Mouse (Mus musculus): ENCODE data around the gene Pmp22. TPM values are rescaled to one million over a fixed set of nuclear protein-coding genes. Genes with fewer than 3 reads are reported as not detected.

The Pmp22 gene
- polyA plus RNA-seq, 1 experiment from 2014 or later, result 120 TPM

- 91% methylated on average over 2 of the region's 2 CpGs for WGBS
- DNase-seq (ENCODE audit: low spot score), result no peak
- ATAC-seq (replicated peaks; ENCODE audit: low FRiP score, low TSS enrichment, low read depth), result no peak
- no peak overlapping the region for H3K4me3 ChIP-seq (ENCODE audit: low read depth, low read length)
- H3K27ac ChIP-seq (ENCODE audit: low read depth), result no peak overlapping the region
- no peaks in the 10 kb centered on the region for H3K27me3 ChIP-seq (replicated peaks; ENCODE audit: control insufficient read depth, insufficient read depth, low read length)
- no peaks in the 10 kb centered on the region; the same call in 1 of the 2 replicates for H3K4me1 ChIP-seq (replicated peaks; ENCODE audit: control insufficient read depth, insufficient read depth, low read length)
- H3K4me2 ChIP-seq (ENCODE audit: low read length), result no peak overlapping the region
- H3K9me3 ChIP-seq (ENCODE audit: control insufficient read depth, low read length), result no peaks in the 10 kb centered on the region
- no peaks in the 10 kb centered on the region for H3K36me3 ChIP-seq (ENCODE audit: control insufficient read depth, insufficient read depth, low read length)
- H3K9ac ChIP-seq (ENCODE audit: low read length), result no peak overlapping the region
Observed at GRCm38 (mm10) chr11:63122249-63122648, 6.5 kb upstream of the Pmp22 start.

DNA sequence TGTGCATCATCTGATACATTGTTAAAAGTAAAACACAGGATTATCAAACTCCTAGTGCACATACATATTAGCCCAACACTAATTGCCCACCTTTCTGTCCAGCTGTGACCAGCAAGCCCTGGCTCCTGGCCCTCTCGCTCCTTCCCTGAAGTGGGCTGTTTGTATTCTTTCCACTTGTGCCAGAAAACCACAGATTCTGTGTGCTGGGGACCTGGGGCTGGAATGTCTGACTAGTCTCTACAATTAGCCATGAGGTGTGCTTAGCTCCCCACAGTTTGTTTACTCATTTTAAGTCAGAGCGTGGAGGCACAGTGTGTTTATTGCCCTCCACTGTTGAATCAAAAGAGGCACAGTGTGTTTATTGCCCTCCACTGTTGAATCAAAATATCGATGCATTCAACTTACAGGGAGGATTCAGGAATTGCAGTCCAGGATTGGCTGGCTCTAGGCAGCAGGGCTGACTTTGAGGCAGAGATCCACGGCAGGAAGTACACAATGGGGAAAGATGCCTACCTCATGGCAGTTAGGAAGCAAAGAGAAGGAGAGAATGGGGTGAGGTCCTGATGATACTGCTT lies 5.9 kb upstream of the Pmp22 start:
- Histone ChIP-seq H3K9me3 (ENCODE audit: control insufficient read depth, low read length) (no peaks in the 10 kb centered on the region), H3K27me3 (replicated peaks; ENCODE audit: control insufficient read depth, insufficient read depth, low read length) (no peaks in the 10 kb centered on the region), H3K4me1 (replicated peaks; ENCODE audit: control insufficient read depth, insufficient read depth, low read length) (no peaks in the 10 kb centered on the region; the same call in 1 of the 2 replicates), H3K4me2 (ENCODE audit: low read length) (no peak overlapping the region), H3K4me3 (ENCODE audit: low read depth, low read length) (no peak overlapping the region), H3K27ac (ENCODE audit: low read depth) (no peak overlapping the region), H3K36me3 (ENCODE audit: control insufficient read depth, insufficient read depth, low read length) (no peaks in the 10 kb centered on the region), H3K9ac (ENCODE audit: low read length) (no peak overlapping the region)
- DNase-seq (ENCODE audit: low spot score) (no peak), ATAC-seq (replicated peaks; ENCODE audit: low FRiP score, low TSS enrichment, low read depth) (no peak)
- 47% methylated on average over 4 of the region's 4 CpGs for WGBS

DNA sequence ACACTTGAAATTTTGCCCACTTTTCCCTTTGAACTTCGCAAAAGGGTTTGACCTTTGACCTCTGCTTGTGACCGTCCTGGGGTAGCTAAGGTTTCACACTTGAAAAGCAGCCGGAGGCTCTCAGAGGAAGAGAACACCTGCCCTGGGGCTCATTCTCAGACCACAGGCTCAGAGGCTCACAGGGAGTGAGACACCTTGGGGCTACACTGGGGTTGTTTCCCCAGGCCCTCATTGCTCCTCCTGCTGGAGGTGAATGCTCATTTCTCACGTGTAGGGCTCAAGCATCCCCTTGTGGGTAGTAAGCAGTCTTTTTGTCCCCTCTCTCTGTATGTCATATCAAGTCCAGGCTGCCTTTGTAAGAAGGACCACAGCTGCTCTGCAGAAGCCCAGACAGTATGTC lies 4.5 kb upstream of the Pmp22 start:
- H3K4me3 ChIP-seq (ENCODE audit: low read depth, low read length), result no peak overlapping the region
- H3K9ac ChIP-seq (ENCODE audit: low read length), result no peak overlapping the region
- no peaks in the 10 kb centered on the region for H3K27me3 ChIP-seq (replicated peaks; ENCODE audit: control insufficient read depth, insufficient read depth, low read length)
- 20% methylated on average over 4 of the region's 4 CpGs for WGBS
- no peaks in the 10 kb centered on the region for H3K36me3 ChIP-seq (ENCODE audit: control insufficient read depth, insufficient read depth, low read length)
- H3K4me2 ChIP-seq (ENCODE audit: low read length), result no peak overlapping the region
- H3K27ac ChIP-seq (ENCODE audit: low read depth), result no peak overlapping the region
- no peak for DNase-seq (ENCODE audit: low spot score)
- no peaks in the 10 kb centered on the region; the same call in 1 of the 2 replicates for H3K4me1 ChIP-seq (replicated peaks; ENCODE audit: control insufficient read depth, insufficient read depth, low read length)
- H3K9me3 ChIP-seq (ENCODE audit: control insufficient read depth, low read length), result no peaks in the 10 kb centered on the region
- ATAC-seq (replicated peaks; ENCODE audit: low FRiP score, low TSS enrichment, low read depth), result no peak

DNA sequence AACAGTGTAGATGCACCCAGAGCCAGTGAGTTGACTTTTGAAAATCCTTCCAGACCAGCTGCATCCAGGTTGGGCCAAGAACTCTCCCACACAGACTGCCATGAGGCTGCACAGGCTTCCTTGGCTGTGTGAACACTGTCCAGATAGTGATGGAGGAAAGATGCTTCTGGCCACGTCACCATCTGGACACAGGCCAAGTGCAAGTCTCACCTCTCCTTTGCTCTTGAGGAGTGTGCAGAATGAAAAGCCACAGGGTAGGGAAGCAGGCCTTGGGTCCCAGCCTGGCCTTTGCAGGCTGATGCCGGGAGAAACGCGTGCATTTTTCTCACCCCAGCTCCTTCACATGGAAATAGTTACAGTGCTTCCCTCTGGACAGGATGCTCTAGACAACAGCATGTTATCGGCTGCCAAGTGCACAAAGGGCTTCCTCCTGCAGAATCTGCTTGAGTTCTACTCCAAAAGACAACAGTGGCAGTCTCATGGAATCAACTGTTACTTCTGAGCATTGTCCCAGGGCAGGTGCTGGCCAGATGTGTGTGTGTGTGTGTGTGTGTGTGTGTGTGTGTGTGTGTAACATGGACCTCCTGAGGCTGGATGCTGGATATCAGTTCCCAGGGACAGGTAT lies 2.8 kb upstream of the Pmp22 start:
- H3K4me2 ChIP-seq (ENCODE audit: low read length), result no peak overlapping the region
- H3K9me3 ChIP-seq (ENCODE audit: control insufficient read depth, low read length), result no peaks in the 10 kb centered on the region
- no peak overlapping the region for H3K9ac ChIP-seq (ENCODE audit: low read length)
- peak; percentile 73 for DNase-seq (ENCODE audit: low spot score)
- H3K4me1 ChIP-seq (replicated peaks; ENCODE audit: control insufficient read depth, insufficient read depth, low read length), result peaks cover 11% of the 10 kb centered on the region
- peak; percentile 57 for ATAC-seq (replicated peaks; ENCODE audit: low FRiP score, low TSS enrichment, low read depth)
- H3K36me3 ChIP-seq (ENCODE audit: control insufficient read depth, insufficient read depth, low read length), result no peaks in the 10 kb centered on the region
- peaks cover 10% of the 10 kb centered on the region for H3K27me3 ChIP-seq (replicated peaks; ENCODE audit: control insufficient read depth, insufficient read depth, low read length)
- H3K4me3 ChIP-seq (ENCODE audit: low read depth, low read length), result no peak overlapping the region
- peak overlapping the region; percentile 19; the same call in 1 of the 2 replicates for H3K27ac ChIP-seq (ENCODE audit: low read depth)
- 41% methylated on average over 5 of the region's 5 CpGs for WGBS

DNA sequence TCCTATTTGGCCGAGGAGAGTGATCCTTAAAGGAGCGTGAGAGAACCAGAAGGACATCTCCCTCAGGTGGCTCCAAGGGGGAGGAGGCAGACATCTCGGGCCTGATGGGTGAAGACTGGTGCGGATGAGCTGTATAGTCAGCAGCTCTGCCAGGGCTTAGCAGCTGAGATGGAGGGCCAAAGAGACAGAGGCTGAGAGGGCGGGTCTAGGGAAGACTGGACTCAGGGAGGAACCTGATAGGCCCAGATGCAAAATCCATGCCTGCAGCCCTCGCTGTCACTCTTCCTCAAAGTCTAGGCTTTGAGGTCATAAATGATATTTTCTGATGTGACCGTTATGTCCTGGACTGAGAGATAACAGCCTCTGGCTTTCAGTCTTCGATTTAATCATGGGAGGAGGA lies 1.8 kb upstream of the Pmp22 start:
- WGBS, result 81% methylated on average over 8 of the region's 8 CpGs
- Histone ChIP-seq H3K27ac (ENCODE audit: low read depth) (no peak overlapping the region), H3K9ac (ENCODE audit: low read length) (no peak overlapping the region), H3K36me3 (ENCODE audit: control insufficient read depth, insufficient read depth, low read length) (no peaks in the 10 kb centered on the region), H3K27me3 (replicated peaks; ENCODE audit: control insufficient read depth, insufficient read depth, low read length) (peaks cover 17% of the 10 kb centered on the region), H3K4me3 (ENCODE audit: low read depth, low read length) (no peak overlapping the region), H3K4me1 (replicated peaks; ENCODE audit: control insufficient read depth, insufficient read depth, low read length) (peaks cover 16% of the 10 kb centered on the region), H3K4me2 (ENCODE audit: low read length) (no peak overlapping the region), H3K9me3 (ENCODE audit: control insufficient read depth, low read length) (no peaks in the 10 kb centered on the region)
- DNase-seq (ENCODE audit: low spot score), result no peak
- no peak for ATAC-seq (replicated peaks; ENCODE audit: low FRiP score, low TSS enrichment, low read depth)

- Histone ChIP-seq H3K9ac (ENCODE audit: low read length) (no peak overlapping the region), H3K27ac (ENCODE audit: low read depth) (no peak overlapping the region), H3K9me3 (ENCODE audit: control insufficient read depth, low read length) (no peaks in the 10 kb centered on the region), H3K4me2 (ENCODE audit: low read length) (no peak overlapping the region), H3K27me3 (replicated peaks; ENCODE audit: control insufficient read depth, insufficient read depth, low read length) (peaks cover 18% of the 10 kb centered on the region), H3K36me3 (ENCODE audit: control insufficient read depth, insufficient read depth, low read length) (no peaks in the 10 kb centered on the region), H3K4me3 (ENCODE audit: low read depth, low read length) (no peak overlapping the region), H3K4me1 (replicated peaks; ENCODE audit: control insufficient read depth, insufficient read depth, low read length) (peaks cover 16% of the 10 kb centered on the region)
- ATAC-seq (replicated peaks; ENCODE audit: low FRiP score, low TSS enrichment, low read depth) (no peak), DNase-seq (ENCODE audit: low spot score) (no peak)
- WGBS, result 90% methylated on average over 4 of the region's 4 CpGs
Observed at GRCm38 (mm10) chr11:63127513-63127912, 1.3 kb upstream of the Pmp22 start.

GRCm38 (mm10) chr11:63129375-63129774 lies 593 bp downstream of the Pmp22 start:
- H3K27me3 ChIP-seq (replicated peaks; ENCODE audit: control insufficient read depth, insufficient read depth, low read length), result peaks cover 25% of the 10 kb centered on the region
- DNase-seq (ENCODE audit: low spot score), result no peak
- H3K4me1 ChIP-seq (replicated peaks; ENCODE audit: control insufficient read depth, insufficient read depth, low read length), result peaks cover 23% of the 10 kb centered on the region
- H3K4me3 ChIP-seq (ENCODE audit: low read depth, low read length), result no peak overlapping the region
- H3K36me3 ChIP-seq (ENCODE audit: control insufficient read depth, insufficient read depth, low read length), result peaks cover 6% of the 10 kb centered on the region; the same call in 1 of the 2 replicates
- no peak overlapping the region for H3K9ac ChIP-seq (ENCODE audit: low read length)
- no peak overlapping the region for H3K27ac ChIP-seq (ENCODE audit: low read depth)
- H3K4me2 ChIP-seq (ENCODE audit: low read length), result no peak overlapping the region
- H3K9me3 ChIP-seq (ENCODE audit: control insufficient read depth, low read length), result no peaks in the 10 kb centered on the region
- 41% methylated on average over 9 of the region's 9 CpGs for WGBS
- no peak for ATAC-seq (replicated peaks; ENCODE audit: low FRiP score, low TSS enrichment, low read depth)

GRCm38 (mm10) chr11:63129840-63130239 lies 1.1 kb downstream of the Pmp22 start:
- H3K4me2 ChIP-seq (ENCODE audit: low read length), result no peak overlapping the region
- WGBS, result 28% methylated on average over 12 of the region's 12 CpGs
- no peaks in the 10 kb centered on the region for H3K9me3 ChIP-seq (ENCODE audit: control insufficient read depth, low read length)
- H3K27ac ChIP-seq (ENCODE audit: low read depth), result no peak overlapping the region
- H3K9ac ChIP-seq (ENCODE audit: low read length), result no peak overlapping the region
- peaks cover 8% of the 10 kb centered on the region; the same call in 1 of the 2 replicates for H3K36me3 ChIP-seq (ENCODE audit: control insufficient read depth, insufficient read depth, low read length)
- DNase-seq (ENCODE audit: low spot score) (no peak), ATAC-seq (replicated peaks; ENCODE audit: low FRiP score, low TSS enrichment, low read depth) (no peak)
- peaks cover 23% of the 10 kb centered on the region for H3K4me1 ChIP-seq (replicated peaks; ENCODE audit: control insufficient read depth, insufficient read depth, low read length)
- no peak overlapping the region for H3K4me3 ChIP-seq (ENCODE audit: low read depth, low read length)
- peaks cover 25% of the 10 kb centered on the region for H3K27me3 ChIP-seq (replicated peaks; ENCODE audit: control insufficient read depth, insufficient read depth, low read length)

DNA sequence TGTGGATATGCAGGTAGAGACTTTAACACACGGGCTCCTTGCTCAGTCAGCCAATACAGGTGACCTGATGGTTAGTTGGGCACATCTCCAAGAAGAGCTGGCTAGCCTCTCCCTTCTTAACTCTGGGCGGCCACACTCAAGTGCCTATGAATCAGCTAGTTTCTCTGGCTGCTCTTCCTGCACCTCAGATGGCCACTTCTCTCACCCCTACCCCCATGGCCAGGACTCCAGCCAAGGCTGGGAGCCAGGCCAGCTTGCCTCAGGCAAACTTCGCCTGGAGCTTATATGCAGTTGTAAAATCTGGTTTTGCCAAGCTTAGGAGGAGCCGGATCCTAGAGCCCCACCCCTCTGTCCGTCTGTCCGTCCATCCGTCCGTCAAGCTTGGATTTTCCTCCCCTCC lies 1.7 kb downstream of the Pmp22 start:
- H3K9me3 ChIP-seq (ENCODE audit: control insufficient read depth, low read length), result no peaks in the 10 kb centered on the region
- DNase-seq (ENCODE audit: low spot score), result no peak

More for the DNA sequence above, 1.7 kb downstream of the Pmp22 start:
- peak overlapping the region; percentile 63 for H3K4me2 ChIP-seq (ENCODE audit: low read length)
- H3K9ac ChIP-seq (ENCODE audit: low read length), result no peak overlapping the region
- peak overlapping the region; percentile 47 for H3K4me3 ChIP-seq (ENCODE audit: low read depth, low read length)
- peaks cover 8% of the 10 kb centered on the region; the same call in 1 of the 2 replicates for H3K36me3 ChIP-seq (ENCODE audit: control insufficient read depth, insufficient read depth, low read length)
- H3K4me1 ChIP-seq (replicated peaks; ENCODE audit: control insufficient read depth, insufficient read depth, low read length), result peaks cover 23% of the 10 kb centered on the region
- ATAC-seq (replicated peaks; ENCODE audit: low FRiP score, low TSS enrichment, low read depth), result no peak
- H3K27me3 ChIP-seq (replicated peaks; ENCODE audit: control insufficient read depth, insufficient read depth, low read length), result peaks cover 25% of the 10 kb centered on the region
- H3K27ac ChIP-seq (ENCODE audit: low read depth), result no peak overlapping the region; the same call in 1 of the 2 replicates
- whole genome bisulfite sequencing, result 48% methylated on average over 8 of the region's 8 CpGs

All from intestine, embryonic 14.5 days (tissue).